Mouse (Mus musculus) MEL (cell line): ENCODE results near the gene Gm40193. TPM values are rescaled to one million over a fixed set of nuclear protein-coding genes. Genes with fewer than 3 reads are reported as not detected.

Source experiments
- DNase-seq: peaks from one replicate; pipeline ENCODE4 v3.0.0; 2011; ENCODE audit warnings: low read depth, low spot score
- H3K27ac ChIP-seq: 2 replicates; pipeline ENCODE4 v1.5.1; 2012; ENCODE audit warnings: low read depth, mild to moderate bottlenecking, control low read depth, low read length, moderate library complexity; ENCODE audit not compliant: control insufficient read depth
- H3K27me3 ChIP-seq, 2 experiments: fragments of 150-350 bp in 1 of 2; sonication (generic) in 1 of 2; 2 replicates each; pipeline ENCODE4 v1.6.1; 2012; ENCODE audit warnings: low read length in 2 of 2, mild to moderate bottlenecking in 2 of 2, improper control_type of control experiment in 1 of 2, moderate library complexity in 1 of 2; ENCODE audit not compliant: insufficient read depth in 2 of 2, control insufficient read depth in 1 of 2
- H3K36me3 ChIP-seq, 2 experiments: 2 replicates each; pipeline ENCODE4 v1.6.1; 2012 to 2014; ENCODE audit warnings: low read length in 2 of 2, improper control_type of control experiment in 1 of 2, inconsistent platforms in 1 of 2, mild to moderate bottlenecking in 1 of 2; ENCODE audit not compliant: insufficient read depth in 2 of 2, control insufficient read depth in 1 of 2
- H3K4me1 ChIP-seq, 2 experiments: fragments of 150-350 bp in 1 of 2; sonication (generic) in 1 of 2; 2 replicates each; pipeline ENCODE4 v1.6.1; 2012; ENCODE audit warnings: low read length in 2 of 2, improper control_type of control experiment in 1 of 2, mild to moderate bottlenecking in 1 of 2; ENCODE audit not compliant: insufficient read depth in 2 of 2, control insufficient read depth in 1 of 2
- H3K4me3 ChIP-seq, 2 experiments: fragments of 150-350 bp in 1 of 2; sonication (generic) in 1 of 2; 2 replicates each; pipeline ENCODE4 v1.5.1; 2012; ENCODE audit warnings: low read depth in 2 of 2, low read length in 2 of 2, mild to moderate bottlenecking in 2 of 2, moderate library complexity in 2 of 2, control low read depth in 1 of 2, improper control_type of control experiment in 1 of 2; ENCODE audit not compliant: control insufficient read depth in 1 of 2, insufficient read depth in 1 of 2
- H3K79me2 ChIP-seq: 2 replicates; pipeline ENCODE4 v1.6.1; 2012; ENCODE audit warnings: mild to moderate bottlenecking, low read length, moderate library complexity; ENCODE audit not compliant: control insufficient read depth, poor library complexity, insufficient read depth
- H3K9ac ChIP-seq: 2 replicates; pipeline ENCODE4 v1.6.1; 2012; ENCODE audit warnings: low read depth, mild to moderate bottlenecking, control low read depth, low read length, moderate library complexity; ENCODE audit not compliant: control insufficient read depth, poor library complexity, severe bottlenecking
- H3K9me3 ChIP-seq: fragments of 150-350 bp; sonication (generic); replicated peaks from 2 replicates; pipeline ENCODE4 v1.6.1; 2012; ENCODE audit warnings: mild to moderate bottlenecking, low read length, improper control_type of control experiment, moderate library complexity; ENCODE audit not compliant: insufficient read depth
- BHLHE40 ChIP-seq: IDR thresholded peaks from 2 replicates; pipeline ENCODE4 v1.6.1; 2012; ENCODE audit warnings: low read depth, mild to moderate bottlenecking, inconsistent platforms, low read length, improper control_type of control experiment, borderline replicate concordance
- CHD1 ChIP-seq: IDR thresholded peaks from 2 replicates; pipeline ENCODE4 v1.6.1; 2012; ENCODE audit warnings: low read depth, mild to moderate bottlenecking, inconsistent platforms, low read length, improper control_type of control experiment
- CTCF ChIP-seq, 3 experiments: IDR thresholded peaks in 2 of 3; conservative IDR thresholded peaks in 1 of 3; 2 replicates each; pipeline ENCODE4 v1.5.1; 2011 to 2012; ENCODE audit warnings: low read length in 3 of 3, low read depth in 2 of 3, mild to moderate bottlenecking in 2 of 3, improper control_type of control experiment in 1 of 3, inconsistent platforms in 1 of 3, mixed read lengths in 1 of 3, moderate library complexity in 1 of 3; ENCODE audit not compliant: control insufficient read depth in 1 of 3, insufficient read depth in 1 of 3, poor library complexity in 1 of 3, severe bottlenecking in 1 of 3
- E2F4 ChIP-seq: IDR thresholded peaks from 2 replicates; pipeline ENCODE4 v1.6.1; 2011; ENCODE audit warnings: low read depth, low read length, improper control_type of control experiment, borderline replicate concordance
- ELF1 ChIP-seq: IDR thresholded peaks from 2 replicates; pipeline ENCODE4 v1.6.1; 2014; ENCODE audit warnings: low read depth, mild to moderate bottlenecking, inconsistent platforms, low read length, improper control_type of control experiment, moderate library complexity
- EP300 ChIP-seq, 2 experiments: IDR thresholded peaks; 2 replicates each; pipeline ENCODE4 v1.6.1; 2011; ENCODE audit warnings: improper control_type of control experiment in 2 of 2, low read length in 2 of 2, low read depth in 1 of 2, mild to moderate bottlenecking in 1 of 2
- ETS1 ChIP-seq: IDR thresholded peaks from 2 replicates; pipeline ENCODE4 v1.6.1; 2012; ENCODE audit warnings: low read depth, mild to moderate bottlenecking, inconsistent platforms, low read length, improper control_type of control experiment, moderate library complexity
- GATA1 ChIP-seq: IDR thresholded peaks from 2 replicates; pipeline ENCODE4 v1.6.1; 2011; ENCODE audit warnings: low read depth, low read length, improper control_type of control experiment
- HCFC1 ChIP-seq: IDR thresholded peaks from 2 replicates; pipeline ENCODE4 v1.6.1; 2012; ENCODE audit warnings: low read depth, mild to moderate bottlenecking, inconsistent platforms, low read length, improper control_type of control experiment, moderate library complexity
- JUND ChIP-seq: IDR thresholded peaks from 2 replicates; pipeline ENCODE4 v1.6.1; 2011; ENCODE audit warnings: low read depth, mild to moderate bottlenecking, improper control_type of control experiment, low read length
- MAX ChIP-seq: IDR thresholded peaks from 2 replicates; pipeline ENCODE4 v1.6.1; 2011; ENCODE audit warnings: low read length, improper control_type of control experiment
- MXI1 ChIP-seq: IDR thresholded peaks from 2 replicates; pipeline ENCODE4 v1.6.1; 2011; ENCODE audit warnings: mild to moderate bottlenecking, low read depth, low read length, improper control_type of control experiment
- MYC ChIP-seq: IDR thresholded peaks from 2 replicates; pipeline ENCODE4 v1.6.1; 2011; ENCODE audit warnings: low read depth, mild to moderate bottlenecking, low read length, improper control_type of control experiment, moderate library complexity
- NELFE ChIP-seq: IDR thresholded peaks from 2 replicates; pipeline ENCODE4 v1.6.1; 2011; ENCODE audit warnings: low read depth, low read length, improper control_type of control experiment
- NRF1 ChIP-seq: IDR thresholded peaks from 2 replicates; pipeline ENCODE4 v1.6.1; 2014; ENCODE audit warnings: low read depth, mild to moderate bottlenecking, inconsistent platforms, low read length, improper control_type of control experiment, moderate library complexity; ENCODE audit not compliant: poor library complexity, insufficient read depth, severe bottlenecking
- POLR2A ChIP-seq, 2 experiments: IDR thresholded peaks; 2 replicates each; pipeline ENCODE4 v1.6.1; 2011 to 2012; ENCODE audit warnings: low read length in 2 of 2, mild to moderate bottlenecking in 2 of 2, control low read depth in 1 of 2, improper control_type of control experiment in 1 of 2, low read depth in 1 of 2, moderate library complexity in 1 of 2; ENCODE audit not compliant: control insufficient read depth in 1 of 2, insufficient read depth in 1 of 2, poor library complexity in 1 of 2
- POLR2AphosphoS2 ChIP-seq: IDR thresholded peaks from 2 replicates; pipeline ENCODE4 v1.6.1; 2011; ENCODE audit warnings: low read length, improper control_type of control experiment
- POLR2AphosphoS5 ChIP-seq: IDR thresholded peaks from 2 replicates; pipeline ENCODE4 v1.6.1; 2012; ENCODE audit warnings: low read depth, borderline replicate concordance, mild to moderate bottlenecking, inconsistent platforms, low read length, moderate library complexity, mixed read lengths
- RAD21 ChIP-seq: IDR thresholded peaks from 2 replicates; pipeline ENCODE4 v1.6.1; 2011; ENCODE audit warnings: mild to moderate bottlenecking, low read depth, low read length, improper control_type of control experiment
- RCOR1 ChIP-seq: IDR thresholded peaks from 2 replicates; pipeline ENCODE4 v1.6.1; 2012; ENCODE audit warnings: low read depth, mild to moderate bottlenecking, inconsistent platforms, low read length, improper control_type of control experiment
- SIN3A ChIP-seq: IDR thresholded peaks from 2 replicates; pipeline ENCODE4 v1.6.1; 2012; ENCODE audit warnings: low read length, improper control_type of control experiment, inconsistent platforms
- SMC3 ChIP-seq: IDR thresholded peaks from 2 replicates; pipeline ENCODE4 v1.6.1; 2011; ENCODE audit warnings: low read depth, low read length, improper control_type of control experiment
- TAL1 ChIP-seq: IDR thresholded peaks from 2 replicates; pipeline ENCODE4 v1.6.1; 2012; ENCODE audit warnings: mild to moderate bottlenecking, inconsistent platforms, low read length, moderate library complexity, mixed read lengths
- TBP ChIP-seq: IDR thresholded peaks from 2 replicates; pipeline ENCODE4 v1.8.0; 2011; ENCODE audit warnings: low read depth, low read length, improper control_type of control experiment
- TCF12 ChIP-seq: IDR thresholded peaks from 2 replicates; pipeline ENCODE4 v1.6.1; 2014; ENCODE audit warnings: low read depth, mild to moderate bottlenecking, inconsistent platforms, low read length, improper control_type of control experiment, moderate library complexity
- UBTF ChIP-seq: IDR thresholded peaks from 2 replicates; pipeline ENCODE4 v1.6.1; 2012; ENCODE audit warnings: low read depth, mild to moderate bottlenecking, inconsistent platforms, low read length, improper control_type of control experiment, moderate library complexity, borderline replicate concordance; ENCODE audit not compliant: insufficient read depth
- USF1 ChIP-seq: IDR thresholded peaks from 2 replicates; pipeline ENCODE4 v1.6.1; 2014; ENCODE audit warnings: low read depth, mild to moderate bottlenecking, inconsistent platforms, low read length, improper control_type of control experiment, moderate library complexity
- USF2 ChIP-seq, 2 experiments: IDR thresholded peaks; 2 replicates each; pipeline ENCODE4 v1.6.1; 2011 to 2012; ENCODE audit warnings: improper control_type of control experiment in 2 of 2, low read length in 2 of 2, borderline replicate concordance in 1 of 2, inconsistent platforms in 1 of 2, low read depth in 1 of 2, mild to moderate bottlenecking in 1 of 2; ENCODE audit not compliant: insufficient read depth in 1 of 2
- polyA plus RNA-seq, 2 experiments: library from polyadenylated mRNA; stranded (reverse) in 1 of 2; unstranded in 1 of 2; fragments of >175 nt in 1 of 2; fragments of >200 nt in 1 of 2; gene quantifications; 2 replicates each; pipeline versions ENCODE4 v1.2.1 to v1.2.4; 2012; ENCODE audit warnings: low replicate concordance in 2 of 2, low read depth in 1 of 2; ENCODE audit not compliant: insufficient read length in 2 of 2, insufficient read depth in 1 of 2, missing spikeins in 1 of 2
- total RNA-seq: library from RNA; depleted of rRNA; stranded (reverse); fragments of 300-350 nt; gene quantifications from 2 replicates; pipeline ENCODE4 v1.2.3, GENCODE M21; 2012

The Gm40193 gene
- total and polyA plus RNA-seq, 3 experiments, result not detected

DNA sequence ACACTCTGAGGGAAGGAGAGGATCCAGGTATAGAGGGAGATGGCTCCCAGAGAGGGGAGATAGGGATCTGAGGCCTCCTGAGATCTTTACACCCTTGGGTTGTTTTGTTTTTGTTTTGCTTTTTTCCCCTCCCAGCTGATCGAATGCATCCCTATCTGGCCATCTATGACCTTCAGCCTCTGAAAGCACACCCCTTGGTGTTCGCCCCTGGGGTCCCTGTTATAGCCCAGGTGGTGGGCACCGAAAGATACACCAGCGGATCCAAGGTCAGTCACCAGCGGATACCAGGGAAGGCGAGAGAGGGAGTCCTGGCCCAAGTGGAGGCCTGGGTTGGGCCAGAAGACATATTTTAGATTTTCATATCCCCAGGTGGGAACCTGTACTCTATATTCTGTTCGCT, 8.2 kb upstream of the Gm40193 start:
- Histone ChIP-seq H3K9me3 (no peaks in the 10 kb centered on the region), H3K4me3 (no peak overlapping the region), H3K4me1 (peaks cover 0 to 3% of the 10 kb centered on the region in 2 experiments; a peak in 2 of 4 replicates), H3K36me3 (no peaks in the 10 kb centered on the region), H3K27ac (no peak overlapping the region), H3K79me2 (no peaks in the 10 kb centered on the region; the same call in 1 of the 2 replicates), H3K9ac (no peak overlapping the region), H3K27me3 (peaks cover 11 to 14% of the 10 kb centered on the region in 2 experiments)
- 0 out of 2 replicates have a peak, but pooled peaks have one; percentile 4 for TF ChIP-seq GATA1
- TF ChIP-seq JUND, result no peak
- TF ChIP-seq MXI1, result no peak
- TF ChIP-seq CTCF (IDR thresholded peaks at IDR 0.05 in 2 of 3, conservative IDR thresholded peaks at IDR 0.05 in 1 of 3; ENCODE audit: control insufficient read depth in 1 of 3, insufficient read depth in 1 of 3, low read depth in 2 of 3, low read length in 3 of 3, poor library complexity in 1 of 3, severe bottlenecking in 1 of 3), result no peak
- DNase-seq, result no peak

DNA sequence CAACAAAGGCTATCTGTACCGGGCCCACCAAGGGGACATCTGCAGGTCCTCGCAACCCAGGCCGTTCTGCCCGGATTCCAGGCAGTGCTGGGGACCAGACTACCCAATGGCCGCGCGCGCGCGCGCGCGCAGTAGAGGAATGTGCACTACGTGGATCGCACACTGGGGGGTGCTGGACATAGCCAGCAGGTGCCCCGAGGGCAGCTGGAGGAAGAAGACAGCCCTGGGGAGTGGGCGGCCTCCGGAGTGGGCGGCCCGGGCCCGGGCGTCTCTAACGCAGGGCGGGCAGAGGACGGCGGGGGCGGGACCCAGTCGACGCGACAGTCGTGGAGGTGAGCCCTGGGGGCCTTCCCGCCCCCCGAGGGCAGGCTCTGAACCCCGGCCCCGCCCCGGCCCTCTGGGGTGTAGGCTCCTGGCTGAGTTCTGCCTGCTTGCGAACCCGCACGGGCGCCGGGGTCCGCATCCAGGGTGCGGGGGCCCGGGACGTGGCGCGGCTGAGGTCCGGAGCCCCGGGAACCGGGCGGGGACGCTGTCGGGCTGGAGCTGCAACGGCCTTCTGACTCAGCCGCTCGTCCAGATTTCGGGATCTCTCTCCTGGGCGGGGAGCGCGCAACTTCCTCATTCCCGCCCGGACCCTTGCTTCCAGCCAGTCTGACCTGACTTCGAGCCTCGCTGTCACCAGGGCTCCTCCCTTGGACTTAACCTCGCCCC, 7.3 kb upstream of the Gm40193 start, which contains the start of gene Pld2:
Pld2 (plus strand) TSS at position 188 of the 711 bp plus-strand sequence.
- Histone ChIP-seq H3K4me1 (peaks cover 0 to 3% of the 10 kb centered on the region in 2 experiments; a peak in 2 of 4 replicates), H3K9ac (peak within 1 kb of the TSS; percentile 28), H3K79me2 (no peaks in the 10 kb centered on the region; the same call in 1 of the 2 replicates), H3K27me3 (peaks cover 11 to 14% of the 10 kb centered on the region in 2 experiments), H3K9me3 (no peaks in the 10 kb centered on the region), H3K27ac (no peak within 1 kb of the TSS), H3K4me3 (peak within 1 kb of the TSS; percentile 45 to 51), H3K36me3 (no peaks in the 10 kb centered on the region)
- TF ChIP-seq TBP (no peak), NRF1 (peak; percentile 72), MXI1 (0 out of 2 replicates have a peak, but pooled peaks have one; percentile 24), BHLHE40 (no peak), RCOR1 (no peak), USF1 (no peak), UBTF (0 out of 2 replicates have a peak, but pooled peaks have one; percentile 41), JUND (no peak), ETS1 (no peak), SIN3A (peak; percentile 28; the same call in 1 of the 2 replicates), MYC (no peak), CHD1 (no peak), USF2 (IDR thresholded peaks at IDR 0.05; ENCODE audit: borderline replicate concordance in 1 of 2, insufficient read depth in 1 of 2, low read depth in 1 of 2, low read length in 2 of 2) (no peak), TAL1 (no peak), MAX (no peak), RAD21 (peak; percentile 25), SMC3 (peak; percentile 59), CTCF (IDR thresholded peaks at IDR 0.05 in 2 of 3, conservative IDR thresholded peaks at IDR 0.05 in 1 of 3; ENCODE audit: control insufficient read depth in 1 of 3, insufficient read depth in 1 of 3, low read depth in 2 of 3, low read length in 3 of 3, poor library complexity in 1 of 3, severe bottlenecking in 1 of 3) (peak in 2 of 3 experiments; percentile 50 to 59; a peak in 4 of 6 replicates), NELFE (no peak), ELF1 (no peak), E2F4 (no peak), HCFC1 (no peak), POLR2AphosphoS2 (no peak), POLR2A (IDR thresholded peaks at IDR 0.05; ENCODE audit: control insufficient read depth in 1 of 2, insufficient read depth in 1 of 2, low read depth in 1 of 2, low read length in 2 of 2, poor library complexity in 1 of 2) (no peak; a peak in 1 of 4 replicates), POLR2AphosphoS5 (no peak), EP300 (IDR thresholded peaks at IDR 0.05; ENCODE audit: low read depth in 1 of 2, low read length in 2 of 2) (no peak), TCF12 (0 out of 2 replicates have a peak, but pooled peaks have one; percentile 8)
- DNase-seq, result peak; percentile 83
